Mouse (Mus musculus): Measurements from ENCODE around the gene Fut4. TPM values are rescaled to one million over a fixed set of nuclear protein-coding genes. Genes with fewer than 3 reads are reported as not detected.

Gene Fut4
- total and polyA plus RNA-seq, 3 experiments: 8.7 to 11.2 TPM; not detected in 1

DNA sequence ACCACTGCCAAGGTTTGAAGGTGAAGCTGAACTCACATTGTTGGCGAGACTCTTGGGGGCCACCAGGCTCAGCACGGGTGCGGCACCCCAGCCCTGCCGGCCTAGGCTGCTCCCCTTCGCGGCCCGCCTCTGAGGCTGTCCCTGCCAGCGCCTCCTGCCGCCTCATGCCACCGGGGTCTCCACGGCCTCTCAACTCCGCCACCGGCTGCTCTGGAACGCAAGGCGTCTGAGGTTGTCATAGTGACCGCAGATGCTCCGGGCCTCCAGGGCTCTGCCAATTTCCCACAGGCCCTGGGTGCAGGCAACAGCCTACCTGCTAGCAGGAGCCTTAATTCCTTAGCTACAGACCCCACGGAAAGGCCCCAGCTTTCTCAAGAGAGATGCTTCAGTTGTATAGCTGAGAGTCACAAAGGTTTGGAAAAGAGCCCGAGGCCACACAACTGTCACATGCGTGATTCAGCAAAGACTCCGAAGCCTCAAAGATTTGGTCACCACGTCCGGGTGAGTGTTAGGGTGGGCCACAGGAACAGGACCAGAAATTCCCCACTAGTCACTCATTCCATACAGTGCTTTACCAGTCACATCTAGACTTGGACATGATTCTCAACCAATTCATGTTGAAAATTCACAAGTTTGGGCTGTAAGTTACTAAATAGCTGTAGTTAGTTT is 18.7 kb upstream of the Fut4 start, which contains the start of gene 1700012B09Rik:
1700012B09Rik (minus strand) TSS at position 228 of the 669 bp plus-strand sequence.
- Histone ChIP-seq H3K4me3 (ENCODE audit: control insufficient read depth in 1 of 2, insufficient read depth in 1 of 2, low read depth in 2 of 2, low read length in 2 of 2) (no peak within 1 kb of the TSS), H3K4me1 (ENCODE audit: control insufficient read depth in 1 of 2, insufficient read depth in 2 of 2, low read length in 2 of 2) (no peaks in the 10 kb centered on the region), H3K9me3 (replicated peaks; ENCODE audit: insufficient read depth, low read length) (no peaks in the 10 kb centered on the region), H3K9ac (ENCODE audit: control insufficient read depth, low read depth, low read length, poor library complexity, severe bottlenecking) (no peak within 1 kb of the TSS), H3K36me3 (ENCODE audit: control insufficient read depth in 1 of 2, insufficient read depth in 2 of 2, low read length in 2 of 2) (no peaks in the 10 kb centered on the region), H3K27me3 (ENCODE audit: control insufficient read depth in 1 of 2, insufficient read depth in 2 of 2, low read length in 2 of 2) (peaks cover 29 to 31% of the 10 kb centered on the region in 2 experiments), H3K27ac (ENCODE audit: control insufficient read depth, low read depth, low read length) (no peak within 1 kb of the TSS), H3K79me2 (ENCODE audit: control insufficient read depth, insufficient read depth, low read length, poor library complexity) (no peaks in the 10 kb centered on the region)
- DNase-seq (ENCODE audit: low read depth, low spot score): no peak
- no peak for TF ChIP-seq POLR2A (IDR thresholded peaks at IDR 0.05; ENCODE audit: control insufficient read depth in 1 of 2, insufficient read depth in 1 of 2, low read depth in 1 of 2, low read length in 2 of 2, poor library complexity in 1 of 2)
- TF ChIP-seq USF2 (IDR thresholded peaks at IDR 0.05; ENCODE audit: borderline replicate concordance in 1 of 2, insufficient read depth in 1 of 2, low read depth in 1 of 2, low read length in 2 of 2): no peak
- TF ChIP-seq CHD2 (IDR thresholded peaks at IDR 0.05; ENCODE audit: low read length): no peak
- no peak for TF ChIP-seq GATA1 (IDR thresholded peaks at IDR 0.05; ENCODE audit: low read depth, low read length)
- no peak for TF ChIP-seq USF1 (IDR thresholded peaks at IDR 0.05; ENCODE audit: low read depth, low read length)
- no peak for TF ChIP-seq MAZ (IDR thresholded peaks at IDR 0.05; ENCODE audit: low read depth, low read length)
- TF ChIP-seq CHD1 (IDR thresholded peaks at IDR 0.05; ENCODE audit: low read depth, low read length): no peak
- TF ChIP-seq NRF1 (IDR thresholded peaks at IDR 0.05; ENCODE audit: insufficient read depth, low read depth, low read length, poor library complexity, severe bottlenecking): no peak
- TF ChIP-seq RCOR1 (IDR thresholded peaks at IDR 0.05; ENCODE audit: low read depth, low read length): no peak

GRCm38 (mm10) chr9:14769811-14770210 is 17.6 kb upstream of the Fut4 start:
- no peak overlapping the region for H3K9ac ChIP-seq (ENCODE audit: control insufficient read depth, low read depth, low read length, poor library complexity, severe bottlenecking)
- no peak overlapping the region for H3K4me3 ChIP-seq (ENCODE audit: control insufficient read depth in 1 of 2, insufficient read depth in 1 of 2, low read depth in 2 of 2, low read length in 2 of 2)
- no peaks in the 10 kb centered on the region for H3K36me3 ChIP-seq (ENCODE audit: control insufficient read depth in 1 of 2, insufficient read depth in 2 of 2, low read length in 2 of 2)
- TF ChIP-seq RAD21 (IDR thresholded peaks at IDR 0.05; ENCODE audit: low read depth, low read length) (no peak), JUND (IDR thresholded peaks at IDR 0.05; ENCODE audit: low read depth, low read length) (no peak), E2F4 (IDR thresholded peaks at IDR 0.05; ENCODE audit: borderline replicate concordance, low read depth, low read length) (no peak), EP300 (IDR thresholded peaks at IDR 0.05; ENCODE audit: low read depth in 1 of 2, low read length in 2 of 2) (no peak), MYC (IDR thresholded peaks at IDR 0.05; ENCODE audit: low read depth, low read length) (no peak), ELF1 (IDR thresholded peaks at IDR 0.05; ENCODE audit: low read depth, low read length) (no peak), SIN3A (IDR thresholded peaks at IDR 0.05; ENCODE audit: low read length) (no peak), POLR2AphosphoS2 (IDR thresholded peaks at IDR 0.05; ENCODE audit: low read length) (no peak), NRF1 (IDR thresholded peaks at IDR 0.05; ENCODE audit: insufficient read depth, low read depth, low read length, poor library complexity, severe bottlenecking) (no peak), UBTF (IDR thresholded peaks at IDR 0.05; ENCODE audit: borderline replicate concordance, insufficient read depth, low read depth, low read length) (no peak)
- no peak for DNase-seq (ENCODE audit: low read depth, low spot score)
- no peaks in the 10 kb centered on the region for H3K9me3 ChIP-seq (replicated peaks; ENCODE audit: insufficient read depth, low read length)
- peaks cover 29 to 31% of the 10 kb centered on the region in 2 experiments for H3K27me3 ChIP-seq (ENCODE audit: control insufficient read depth in 1 of 2, insufficient read depth in 2 of 2, low read length in 2 of 2)
- no peaks in the 10 kb centered on the region for H3K4me1 ChIP-seq (ENCODE audit: control insufficient read depth in 1 of 2, insufficient read depth in 2 of 2, low read length in 2 of 2)
- no peaks in the 10 kb centered on the region for H3K79me2 ChIP-seq (ENCODE audit: control insufficient read depth, insufficient read depth, low read length, poor library complexity)
- H3K27ac ChIP-seq (ENCODE audit: control insufficient read depth, low read depth, low read length): no peak overlapping the region
